Mouse (Mus musculus) limb, embryonic 10.5 days (tissue): ENCODE results near the gene Fam19a1. TPM values are rescaled to one million over a fixed set of nuclear protein-coding genes. Genes with fewer than 3 reads are reported as not detected.
A peak's percentile ranks its signal among the peaks of the same experiment; 100 is the strongest.

Experiments
- DNase-seq: peaks from one replicate; pipeline ENCODE4 v3.0.0-alpha.2; 2017; ENCODE audit warnings: low spot score
- H3K27ac ChIP-seq: fragments of 300-500 bp; sonication (generic); 2 replicates; pipeline ENCODE4 v1.5.1; 2016; ENCODE audit warnings: mild to moderate bottlenecking
- H3K27me3 ChIP-seq: fragments of 300-500 bp; sonication (generic); 2 replicates; pipeline ENCODE4 v1.6.1; 2016; ENCODE audit warnings: low read depth, mild to moderate bottlenecking; ENCODE audit not compliant: poor library complexity, severe bottlenecking
- H3K36me3 ChIP-seq: fragments of 300-500 bp; sonication (generic); 2 replicates; pipeline ENCODE4 v1.6.1; 2016; ENCODE audit warnings: mild to moderate bottlenecking, moderate library complexity
- H3K4me1 ChIP-seq: fragments of 300-500 bp; sonication (generic); 2 replicates; pipeline ENCODE4 v1.6.1; 2016
- H3K4me3 ChIP-seq: fragments of 300-500 bp; sonication (generic); 2 replicates; pipeline ENCODE4 v1.5.1; 2016; ENCODE audit warnings: mild to moderate bottlenecking, moderate library complexity
- H3K9me3 ChIP-seq: fragments of 300-500 bp; sonication (generic); replicated peaks from 2 replicates; pipeline ENCODE4 v1.6.1; 2016; ENCODE audit warnings: mild to moderate bottlenecking
- WGBS: fragments of 180-500 bp; shearing (Covaris S2); methylation state at CpG from one replicate; pipeline ENCODE4 v1.1.7; 2016; 5-methylcytosine and 5-hydroxymethylcytosine counted together
- polyA plus RNA-seq: library from polyadenylated mRNA; unstranded; fragments of >200 nt; fragmentation: Nextera tagmentation; extraction: Ambion mirVana; gene quantifications from 2 replicates; pipeline ENCODE4 v1.2.1, GENCODE M21; 2016

The Fam19a1 gene
- polyA plus RNA-seq, 1 experiment from 2014 or later, result 2.6 TPM

DNA sequence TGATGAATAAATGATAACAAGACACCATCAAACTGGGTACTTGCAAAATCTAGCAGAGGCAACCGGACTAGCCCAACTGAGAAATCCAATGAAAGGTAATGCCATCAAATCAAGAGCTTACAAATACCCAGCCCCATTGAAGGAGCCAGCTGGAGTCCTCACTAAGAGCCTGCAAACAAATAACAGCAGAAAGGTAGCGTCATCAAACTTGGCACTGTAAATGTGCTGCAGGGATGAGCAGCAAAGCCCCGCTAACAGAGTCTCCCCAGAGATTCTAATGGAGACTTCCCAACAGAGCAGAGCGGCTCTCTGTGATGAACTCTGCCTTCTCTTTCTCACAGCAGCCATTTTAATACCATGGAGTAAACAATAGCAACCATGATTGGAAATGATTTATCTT, 305.9 kb downstream of the Fam19a1 start:
- Histone ChIP-seq H3K36me3 (no peaks in the 10 kb centered on the region), H3K4me3 (no peak overlapping the region), H3K4me1 (no peaks in the 10 kb centered on the region), H3K9me3 (no peaks in the 10 kb centered on the region), H3K27me3 (no peaks in the 10 kb centered on the region), H3K27ac (no peak overlapping the region)
- WGBS, result 87% methylated on average over 4 of the region's 4 CpGs
- no peak for DNase-seq

DNA sequence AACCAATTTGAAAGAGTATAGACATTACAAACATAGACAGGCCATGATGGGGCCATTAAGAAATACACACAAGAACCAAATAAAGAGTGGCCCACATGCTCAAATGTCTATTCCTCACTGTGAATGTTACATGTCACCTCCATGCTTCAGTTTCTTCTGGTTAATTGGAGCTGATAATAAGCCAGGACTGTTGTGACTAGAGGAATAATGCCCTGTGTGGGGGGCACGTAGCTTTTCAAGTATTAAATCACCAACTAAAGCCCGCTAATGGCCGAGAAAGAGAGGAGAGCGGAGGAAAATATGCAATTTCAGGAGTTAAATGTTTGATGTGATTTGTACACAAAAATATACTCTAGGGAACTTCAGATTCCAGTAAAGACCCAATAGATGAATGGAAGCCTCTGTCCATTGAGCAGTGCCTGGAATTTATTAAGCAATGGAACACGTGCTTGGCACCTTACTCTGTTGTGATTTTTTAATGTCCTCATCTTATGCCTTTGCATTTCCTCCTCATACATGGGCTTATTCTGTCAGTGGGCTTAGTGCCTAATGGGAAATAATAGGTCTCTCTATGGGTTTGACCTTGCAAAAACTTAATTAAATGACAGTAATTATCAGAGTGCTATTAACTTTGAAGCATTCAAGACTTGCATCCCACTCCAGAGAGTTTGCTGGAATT, 306.9 kb downstream of the Fam19a1 start:
- no peak for DNase-seq
- 86% methylated on average over 5 of the region's 5 CpGs for WGBS
- Histone ChIP-seq H3K27ac (no peak overlapping the region), H3K36me3 (no peaks in the 10 kb centered on the region), H3K9me3 (no peaks in the 10 kb centered on the region), H3K4me1 (no peaks in the 10 kb centered on the region), H3K27me3 (no peaks in the 10 kb centered on the region), H3K4me3 (no peak overlapping the region)

DNA sequence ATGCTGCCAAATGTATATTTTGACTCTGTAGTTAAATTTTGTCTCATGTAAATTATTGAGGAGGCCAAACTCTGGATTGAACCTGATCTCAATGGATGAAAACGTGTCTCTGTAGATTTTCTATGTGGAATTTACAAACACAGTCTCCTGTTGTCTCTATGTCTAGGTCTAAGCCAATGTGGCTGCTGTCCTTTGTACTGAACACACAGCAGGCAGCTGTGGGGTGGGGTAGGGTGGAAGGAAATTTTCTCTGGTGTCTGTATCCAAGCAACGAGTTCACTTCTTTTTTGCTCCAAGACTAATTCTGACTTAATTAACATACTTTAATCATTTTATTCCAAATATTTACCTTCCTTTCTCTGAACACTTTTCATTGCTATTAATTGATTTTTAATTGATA, 307.6 kb downstream of the Fam19a1 start:
- no peak for DNase-seq
- no peaks in the 10 kb centered on the region for H3K4me1 ChIP-seq
- H3K9me3 ChIP-seq, result no peaks in the 10 kb centered on the region
- H3K27ac ChIP-seq, result no peak overlapping the region
- no peak overlapping the region for H3K4me3 ChIP-seq
- no peaks in the 10 kb centered on the region for H3K36me3 ChIP-seq
- 44% methylated on average over 2 of the region's 2 CpGs for WGBS
- H3K27me3 ChIP-seq, result no peaks in the 10 kb centered on the region

DNA sequence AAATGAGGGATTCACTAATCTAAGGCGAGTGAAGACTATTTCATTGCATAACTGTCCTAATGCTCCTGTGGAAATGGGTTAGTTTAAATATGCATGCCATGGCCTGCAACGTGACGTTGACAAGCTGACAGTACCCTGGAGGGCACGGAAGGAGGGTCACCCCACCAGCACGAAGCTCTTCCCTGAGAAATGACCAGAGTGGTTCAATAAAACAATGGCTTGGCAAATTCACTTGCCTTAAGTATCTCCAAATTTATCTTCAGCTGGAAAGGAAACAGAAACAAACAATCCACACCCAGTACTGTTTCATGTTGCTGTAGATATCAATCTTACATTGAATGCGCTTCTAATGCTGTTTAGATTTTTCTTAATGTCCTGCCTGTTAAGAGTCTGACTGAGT, 316.4 kb downstream of the Fam19a1 start:
- H3K4me3 ChIP-seq, result no peak overlapping the region
- no peak overlapping the region for H3K27ac ChIP-seq
- H3K36me3 ChIP-seq, result no peaks in the 10 kb centered on the region
- no peaks in the 10 kb centered on the region for H3K9me3 ChIP-seq
- 72% methylated on average over 6 of the region's 6 CpGs for whole genome bisulfite sequencing
- H3K27me3 ChIP-seq, result no peaks in the 10 kb centered on the region
- DNase-seq, result no peak
- no peaks in the 10 kb centered on the region for H3K4me1 ChIP-seq

DNA sequence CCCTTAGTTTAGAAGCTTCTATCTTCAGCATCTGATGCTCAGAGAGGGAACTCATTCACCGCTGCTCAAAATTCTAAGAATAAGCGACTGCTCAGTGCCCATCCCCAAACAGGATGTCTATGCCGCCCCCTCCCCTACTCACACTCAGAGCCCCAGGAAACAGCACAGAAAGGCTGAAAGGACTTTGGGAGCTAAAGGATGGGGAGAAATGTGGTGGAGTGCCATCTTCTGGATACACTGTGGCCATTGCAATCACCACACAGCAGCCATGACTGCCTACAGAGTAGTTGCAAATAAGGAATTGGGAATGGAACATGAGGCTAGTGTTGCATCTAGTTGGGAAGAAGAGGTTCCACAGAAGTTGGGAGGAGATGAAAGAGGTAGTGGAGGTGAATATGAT, 319.4 kb downstream of the Fam19a1 start:
- DNase-seq, result no peak
- Histone ChIP-seq H3K4me3 (no peak overlapping the region), H3K27ac (no peak overlapping the region), H3K9me3 (no peaks in the 10 kb centered on the region), H3K4me1 (peaks cover 11% of the 10 kb centered on the region), H3K36me3 (no peaks in the 10 kb centered on the region), H3K27me3 (no peaks in the 10 kb centered on the region)
- WGBS, result 70% methylated on average over 3 of the region's 3 CpGs

DNA sequence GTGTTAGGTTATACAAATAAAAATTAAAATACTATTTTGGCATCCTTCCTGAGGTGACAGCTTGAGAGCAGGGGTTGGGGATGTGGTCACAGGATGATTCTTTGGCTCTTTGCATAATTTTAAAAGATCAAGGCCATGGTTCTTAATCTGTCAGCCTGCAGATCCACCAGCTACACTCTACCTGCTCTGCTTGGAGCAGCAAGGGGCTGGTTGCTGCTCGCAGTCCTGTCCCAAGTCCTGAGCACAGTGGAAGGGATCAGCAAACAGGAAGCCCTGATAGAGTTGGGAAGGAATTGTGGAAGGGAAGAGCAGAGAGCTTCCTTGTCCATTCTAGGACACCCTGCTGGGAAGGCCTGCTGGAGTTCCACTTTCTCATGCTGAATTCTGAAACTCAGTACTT, 320.9 kb downstream of the Fam19a1 start:
- no peak for DNase-seq
- H3K27me3 ChIP-seq, result no peaks in the 10 kb centered on the region
- peaks cover 17% of the 10 kb centered on the region for H3K4me1 ChIP-seq
- H3K36me3 ChIP-seq, result no peaks in the 10 kb centered on the region
- no peaks in the 10 kb centered on the region for H3K9me3 ChIP-seq
- 96% methylated on average over 1 of the region's 1 CpGs for WGBS
- H3K4me3 ChIP-seq, result no peak overlapping the region
- H3K27ac ChIP-seq, result no peak overlapping the region

DNA sequence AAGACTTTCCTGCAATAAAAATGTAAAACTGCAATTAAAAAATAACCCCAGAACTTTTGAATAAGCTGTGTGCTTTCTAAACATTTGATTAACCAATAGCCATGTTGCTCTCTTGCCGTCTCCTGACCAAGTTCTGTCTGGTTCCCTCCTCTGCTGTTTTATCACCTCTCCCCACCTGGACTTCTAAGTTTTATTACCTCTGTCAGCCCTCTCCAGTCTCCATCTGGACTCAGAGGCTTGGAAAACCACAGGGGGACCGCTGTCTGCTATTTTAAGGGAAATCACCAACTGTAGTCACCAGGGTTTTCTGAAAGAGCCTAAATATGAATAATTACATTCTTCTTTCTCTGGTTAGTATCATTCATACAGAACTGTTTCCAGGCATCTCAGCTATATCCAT, 322.6 kb downstream of the Fam19a1 start:
- Histone ChIP-seq H3K27me3 (no peaks in the 10 kb centered on the region), H3K9me3 (no peaks in the 10 kb centered on the region), H3K4me1 (peaks cover 17% of the 10 kb centered on the region), H3K27ac (no peak overlapping the region), H3K4me3 (no peak overlapping the region), H3K36me3 (no peaks in the 10 kb centered on the region)
- 37% methylated on average over 2 of the region's 2 CpGs for WGBS
- DNase-seq, result no peak

DNA sequence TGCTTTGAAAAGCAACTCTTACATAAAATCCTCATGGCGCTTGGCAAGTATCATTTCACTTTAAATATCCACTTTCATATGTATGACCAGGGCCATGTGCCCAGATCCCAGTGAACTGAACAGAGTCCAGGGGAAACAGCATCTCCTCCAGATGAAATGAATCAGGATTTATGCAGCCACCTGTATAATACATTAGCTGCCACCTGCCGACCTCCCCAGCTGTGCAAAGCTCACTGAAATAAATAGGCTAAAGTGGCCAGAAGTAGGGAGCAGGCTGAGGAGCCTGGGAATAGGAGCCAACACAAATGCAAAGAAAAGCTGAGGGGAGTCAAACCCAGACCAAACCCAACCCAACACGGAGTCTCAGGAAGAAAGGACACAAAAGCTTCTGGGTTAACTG, 324.9 kb downstream of the Fam19a1 start:
- no peak for DNase-seq

DNA sequence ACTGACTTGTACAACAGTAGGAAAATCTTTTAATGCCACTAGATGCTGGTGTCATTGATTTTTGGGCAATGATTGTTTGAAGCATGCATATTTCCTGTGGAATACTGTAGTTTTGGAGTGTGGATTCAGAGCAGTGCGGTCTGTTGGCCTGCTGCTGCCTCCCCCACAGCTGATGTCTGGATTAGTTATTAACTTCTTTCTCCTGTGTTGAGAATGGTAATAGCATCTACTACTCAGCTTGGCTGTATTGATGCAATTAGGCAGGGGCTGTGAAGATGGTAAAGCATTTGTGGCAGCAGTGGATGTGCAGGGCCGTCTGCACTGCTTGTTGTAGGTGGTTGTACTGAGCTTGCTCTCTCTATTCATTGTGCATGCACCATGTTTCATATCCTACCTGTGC, 326.5 kb downstream of the Fam19a1 start:
- H3K27me3 ChIP-seq, result no peaks in the 10 kb centered on the region
- 89% methylated on average over 2 of the region's 2 CpGs for WGBS
- no peak for DNase-seq

More for the DNA sequence above, 324.9 kb downstream of the Fam19a1 start:
- H3K36me3 ChIP-seq, result no peaks in the 10 kb centered on the region
- WGBS, result 67% methylated on average over 3 of the region's 3 CpGs
- no peak overlapping the region for H3K4me3 ChIP-seq
- H3K27ac ChIP-seq, result peak overlapping the region; percentile 19; the same call in 1 of the 2 replicates
- H3K27me3 ChIP-seq, result no peaks in the 10 kb centered on the region
- H3K4me1 ChIP-seq, result peaks cover 17% of the 10 kb centered on the region
- no peaks in the 10 kb centered on the region for H3K9me3 ChIP-seq

DNA sequence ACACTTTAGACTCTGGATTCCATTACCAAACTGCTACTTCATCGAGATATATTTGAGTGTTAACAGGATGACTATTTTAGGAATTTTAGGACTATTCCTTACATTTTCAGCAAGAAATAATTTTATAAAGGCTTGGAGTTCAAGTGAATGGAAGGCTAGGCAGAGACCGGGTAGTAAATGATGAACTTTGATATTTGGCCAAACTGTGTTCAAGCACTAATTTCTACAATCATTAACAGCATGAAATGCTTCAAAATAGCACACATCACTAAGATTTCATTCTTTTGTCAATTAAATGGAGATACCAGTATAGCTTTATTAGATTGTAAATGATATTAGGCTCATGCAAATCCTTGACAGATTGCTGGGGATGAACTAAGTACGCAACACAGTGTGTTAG, 329.0 kb downstream of the Fam19a1 start:
- Histone ChIP-seq H3K27me3 (no peaks in the 10 kb centered on the region), H3K36me3 (no peaks in the 10 kb centered on the region), H3K4me1 (peaks cover 5% of the 10 kb centered on the region; the same call in 1 of the 2 replicates), H3K4me3 (no peak overlapping the region), H3K27ac (no peak overlapping the region), H3K9me3 (no peaks in the 10 kb centered on the region)
- no peak for DNase-seq
- 95% methylated on average over 3 of the region's 3 CpGs for WGBS

More for the DNA sequence above, 326.5 kb downstream of the Fam19a1 start:
- H3K27ac ChIP-seq, result no peak overlapping the region
- H3K36me3 ChIP-seq, result no peaks in the 10 kb centered on the region
- no peaks in the 10 kb centered on the region for H3K9me3 ChIP-seq
- no peak overlapping the region for H3K4me3 ChIP-seq
- H3K4me1 ChIP-seq, result peaks cover 17% of the 10 kb centered on the region

DNA sequence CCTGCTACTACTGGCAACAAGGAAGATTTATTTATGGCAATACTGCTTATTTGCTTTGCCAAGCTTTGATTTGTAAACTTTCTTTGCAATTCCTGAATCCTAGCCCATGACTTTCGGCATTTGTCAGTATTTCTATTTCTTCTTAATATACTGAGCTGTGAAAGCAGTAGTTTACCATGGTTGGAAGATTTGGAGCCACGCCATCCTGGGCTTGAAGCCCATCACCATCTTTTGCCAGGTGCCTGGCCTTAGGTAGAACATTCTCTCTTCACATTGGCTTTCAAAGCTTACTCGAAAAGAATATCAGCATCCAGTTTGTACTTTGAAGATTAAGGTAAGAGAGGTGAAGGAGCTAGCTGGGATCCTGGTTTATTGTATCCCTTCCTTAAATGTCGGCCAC, 334.5 kb downstream of the Fam19a1 start:
- H3K4me1 ChIP-seq, result no peaks in the 10 kb centered on the region
- H3K4me3 ChIP-seq, result no peak overlapping the region
- no peaks in the 10 kb centered on the region for H3K27me3 ChIP-seq
- no peak overlapping the region for H3K27ac ChIP-seq
- H3K36me3 ChIP-seq, result no peaks in the 10 kb centered on the region
- DNase-seq, result no peak
- H3K9me3 ChIP-seq, result no peaks in the 10 kb centered on the region
- 89% methylated on average over 4 of the region's 4 CpGs for WGBS

DNA sequence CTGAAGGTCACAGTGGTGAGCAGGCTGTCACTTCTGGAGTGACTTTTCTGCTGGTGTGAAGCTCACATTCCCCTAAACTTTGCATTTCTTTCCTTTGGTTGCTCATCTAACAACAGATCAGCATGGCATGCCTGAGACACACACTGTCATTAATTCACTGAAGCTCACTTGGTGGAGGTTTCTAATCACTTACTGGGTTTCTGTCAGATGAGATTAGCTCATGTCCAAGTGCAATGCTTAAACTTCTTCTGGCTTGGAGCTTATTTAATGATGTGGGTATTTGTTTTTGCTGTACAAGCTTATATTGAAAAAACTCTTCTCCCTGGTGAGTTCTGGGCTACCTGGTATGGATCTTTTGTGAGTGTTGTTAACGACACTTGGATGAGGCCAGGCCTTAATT, 343.3 kb downstream of the Fam19a1 start:
- Histone ChIP-seq H3K36me3 (no peaks in the 10 kb centered on the region), H3K27ac (no peak overlapping the region), H3K27me3 (no peaks in the 10 kb centered on the region), H3K4me3 (no peak overlapping the region), H3K9me3 (no peaks in the 10 kb centered on the region), H3K4me1 (peaks cover 5% of the 10 kb centered on the region)
- WGBS, result 76% methylated on average over 1 of the region's 1 CpGs
- DNase-seq, result no peak

DNA sequence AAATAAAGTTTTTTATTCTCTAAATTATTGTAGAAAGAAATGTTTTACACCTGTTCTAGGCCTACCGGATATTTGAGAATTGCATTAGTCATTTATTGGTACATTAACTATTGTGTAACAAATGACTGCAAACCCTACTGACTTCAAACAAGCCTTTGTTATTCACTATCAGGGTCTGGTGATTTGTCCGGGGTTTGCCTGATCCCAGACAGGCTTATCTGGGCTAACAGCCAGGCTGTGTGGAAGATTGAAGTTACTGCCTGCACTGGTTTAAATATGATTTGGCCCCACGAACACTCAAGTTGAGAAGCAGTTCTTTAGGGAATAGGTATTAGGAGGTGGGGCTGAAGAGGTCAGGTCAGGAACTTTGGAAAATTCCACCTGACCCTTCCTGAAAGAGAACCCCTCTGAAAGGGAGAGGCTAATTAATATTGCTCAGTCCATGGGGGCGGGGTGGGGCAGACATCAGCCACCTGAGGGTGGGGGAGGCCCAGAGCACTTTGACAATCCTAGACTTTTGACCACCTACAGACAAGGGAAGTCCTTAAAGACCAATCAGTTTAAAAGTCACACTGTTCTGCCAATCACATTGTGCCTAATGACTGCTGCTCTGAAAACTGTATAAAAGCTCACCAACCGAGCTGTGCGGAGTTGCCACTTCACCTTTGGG, 344.8 kb downstream of the Fam19a1 start:
- DNase-seq, result no peak
- H3K4me3 ChIP-seq, result no peak overlapping the region
- H3K27ac ChIP-seq, result no peak overlapping the region
- 61% methylated on average over 6 of the region's 6 CpGs for WGBS
- H3K9me3 ChIP-seq, result no peaks in the 10 kb centered on the region
- no peaks in the 10 kb centered on the region for H3K36me3 ChIP-seq
- no peaks in the 10 kb centered on the region for H3K27me3 ChIP-seq
- peaks cover 5% of the 10 kb centered on the region for H3K4me1 ChIP-seq
